Mouse (Mus musculus) embryonic facial prominence, embryonic 10.5 days (tissue): ENCODE data around the gene Sez6l2. TPM values are rescaled to one million over a fixed set of nuclear protein-coding genes. Genes with fewer than 3 reads are reported as not detected.
A peak's percentile ranks its signal among the peaks of the same experiment; 100 is the strongest.

ENCODE experiments used
- DNase-seq: peaks from one replicate; pipeline ENCODE4 v3.0.0-alpha.2; 2017; ENCODE audit warnings: low spot score
- H3K27ac ChIP-seq: fragments of 300-500 bp; sonication (generic); replicated peaks from 2 replicates; pipeline ENCODE4 v1.5.1; 2016; ENCODE audit warnings: mild to moderate bottlenecking
- H3K27me3 ChIP-seq: fragments of 300-500 bp; sonication (generic); replicated peaks from 2 replicates; pipeline ENCODE4 v1.6.1; 2016; ENCODE audit warnings: low read depth, mild to moderate bottlenecking; ENCODE audit not compliant: poor library complexity, severe bottlenecking
- H3K36me3 ChIP-seq: fragments of 300-500 bp; sonication (generic); replicated peaks from 2 replicates; pipeline ENCODE4 v1.6.1; 2016; ENCODE audit warnings: mild to moderate bottlenecking, moderate library complexity
- H3K4me1 ChIP-seq: fragments of 300-500 bp; sonication (generic); 2 replicates; pipeline ENCODE4 v1.6.1; 2016
- H3K4me3 ChIP-seq: fragments of 300-500 bp; sonication (generic); 2 replicates; pipeline ENCODE4 v1.5.1; 2016; ENCODE audit warnings: mild to moderate bottlenecking, moderate library complexity
- H3K9me3 ChIP-seq: fragments of 300-500 bp; sonication (generic); 2 replicates; pipeline ENCODE4 v1.6.1; 2016; ENCODE audit warnings: mild to moderate bottlenecking
- WGBS: fragments of 180-500 bp; shearing (Covaris S2); methylation state at CpG from one replicate; pipeline ENCODE4 v1.1.7; 2016; 5-methylcytosine and 5-hydroxymethylcytosine counted together
- polyA plus RNA-seq: library from polyadenylated mRNA; unstranded; fragments of >200 nt; fragmentation: Nextera tagmentation; extraction: Ambion mirVana; gene quantifications from 2 replicates; pipeline ENCODE4 v1.2.1, GENCODE M21; 2016

Sez6l2 gene
- polyA plus RNA-seq, 1 experiment from 2014 or later, result 0.77 TPM

DNA sequence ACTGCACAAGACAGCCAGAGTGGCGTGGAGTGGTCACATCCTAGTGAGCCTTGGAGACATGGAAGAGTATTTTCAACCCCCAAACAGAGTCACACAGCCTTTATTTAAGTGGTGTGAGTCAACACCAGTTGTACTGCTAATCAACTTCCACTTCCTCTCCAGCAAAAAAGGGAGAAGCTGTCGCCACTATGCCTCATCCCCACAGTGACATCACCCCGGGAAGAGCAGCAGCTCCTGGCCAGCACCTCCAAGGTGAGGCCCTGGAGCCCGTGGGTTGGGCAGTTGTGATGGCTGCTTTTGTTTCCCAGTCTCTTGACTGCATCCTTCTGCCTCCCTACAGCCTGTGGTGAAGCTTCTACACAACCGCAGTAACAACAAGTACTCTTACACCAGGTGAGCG is 9.2 kb upstream of the Sez6l2 start:
- Histone ChIP-seq H3K9me3 (peaks cover 4% of the 10 kb centered on the region; the same call in 1 of the 2 replicates), H3K27me3 (no peaks in the 10 kb centered on the region), H3K27ac (no peak overlapping the region), H3K36me3 (peaks cover 86% of the 10 kb centered on the region), H3K4me1 (peaks cover 13% of the 10 kb centered on the region; the same call in 1 of the 2 replicates), H3K4me3 (no peak overlapping the region)
- 50% methylated on average over 6 of the region's 6 CpGs for WGBS
- no peak for DNase-seq

DNA sequence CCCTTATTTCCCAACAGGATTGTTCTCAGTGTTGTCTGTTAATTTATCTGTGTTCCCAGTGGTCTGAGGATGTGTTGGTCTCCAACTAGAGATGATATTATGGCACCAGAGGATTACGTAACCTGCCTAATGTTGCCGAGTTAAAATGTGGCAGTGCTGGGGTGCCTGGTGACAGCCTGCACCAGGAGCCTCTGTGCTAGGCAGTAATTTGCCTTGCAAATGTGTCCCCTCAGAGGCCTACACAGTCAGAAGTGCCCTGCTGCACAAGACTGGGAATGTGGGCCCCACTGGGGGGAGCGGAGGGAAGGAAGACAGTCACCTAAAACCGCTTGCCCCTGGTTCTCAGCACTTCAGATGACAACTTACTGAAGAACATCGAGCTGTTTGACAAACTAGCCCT is 8.6 kb upstream of the Sez6l2 start:
- peaks cover 84% of the 10 kb centered on the region for H3K36me3 ChIP-seq
- peaks cover 13% of the 10 kb centered on the region; the same call in 1 of the 2 replicates for H3K4me1 ChIP-seq
- no peak for DNase-seq
- no peak overlapping the region for H3K27ac ChIP-seq
- H3K4me3 ChIP-seq, result no peak overlapping the region
- H3K27me3 ChIP-seq, result no peaks in the 10 kb centered on the region
- H3K9me3 ChIP-seq, result peaks cover 4% of the 10 kb centered on the region; the same call in 1 of the 2 replicates
- WGBS, result 76% methylated on average over 5 of the region's 5 CpGs

DNA sequence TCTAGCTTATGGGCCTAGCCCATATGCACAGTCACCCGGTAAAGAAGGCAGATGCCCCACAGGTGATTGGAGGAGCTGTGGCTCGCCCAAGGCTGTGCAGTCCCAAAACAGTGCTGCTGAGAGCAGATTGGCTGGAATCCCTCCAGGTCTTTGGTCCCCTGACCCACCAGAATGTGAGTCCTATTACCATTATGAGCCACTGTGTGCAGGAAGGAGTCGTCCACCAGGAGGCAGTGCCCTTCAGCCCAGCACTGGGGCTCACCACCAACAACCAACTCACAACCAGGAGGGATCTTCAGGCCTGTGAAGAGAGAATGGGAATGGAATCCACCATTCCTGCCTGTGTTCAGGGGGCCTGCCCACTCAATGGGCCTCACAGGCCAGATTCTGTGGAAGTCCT is 3.8 kb upstream of the Sez6l2 start:
- 36% methylated on average over 3 of the region's 3 CpGs for WGBS
- Histone ChIP-seq H3K4me3 (no peak overlapping the region), H3K36me3 (peaks cover 50% of the 10 kb centered on the region), H3K27ac (no peak overlapping the region), H3K4me1 (peaks cover 32% of the 10 kb centered on the region), H3K9me3 (no peaks in the 10 kb centered on the region), H3K27me3 (peaks cover 37% of the 10 kb centered on the region)
- DNase-seq, result peak; percentile 29

DNA sequence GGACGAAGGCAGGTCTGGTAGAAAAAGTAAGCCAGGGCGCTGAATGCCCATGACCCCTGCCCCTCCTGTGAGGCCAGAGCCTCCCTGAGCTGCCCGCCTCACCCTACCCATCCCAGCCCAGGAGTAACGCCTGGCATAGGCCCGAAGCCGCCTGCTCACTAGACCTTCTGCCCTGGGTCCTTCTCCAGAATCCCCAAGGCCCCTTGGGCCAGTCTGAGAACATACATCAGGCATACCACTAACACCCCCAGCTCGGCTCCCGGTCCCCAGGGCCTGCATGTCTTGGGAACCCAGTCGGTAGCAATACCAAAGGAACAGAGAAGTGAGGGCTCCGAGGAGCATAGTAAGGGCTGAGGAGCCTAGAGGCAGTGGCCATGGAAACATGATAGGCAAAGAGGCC is 1.7 kb upstream of the Sez6l2 start:
- WGBS, result 79% methylated on average over 10 of the region's 10 CpGs
- peaks cover 58% of the 10 kb centered on the region for H3K27me3 ChIP-seq
- peaks cover 35% of the 10 kb centered on the region for H3K4me1 ChIP-seq
- no peak overlapping the region; the same call in none of the 2 replicates for H3K4me3 ChIP-seq
- peaks cover 30% of the 10 kb centered on the region for H3K36me3 ChIP-seq
- no peaks in the 10 kb centered on the region for H3K9me3 ChIP-seq
- no peak for DNase-seq
- no peak overlapping the region for H3K27ac ChIP-seq

DNA sequence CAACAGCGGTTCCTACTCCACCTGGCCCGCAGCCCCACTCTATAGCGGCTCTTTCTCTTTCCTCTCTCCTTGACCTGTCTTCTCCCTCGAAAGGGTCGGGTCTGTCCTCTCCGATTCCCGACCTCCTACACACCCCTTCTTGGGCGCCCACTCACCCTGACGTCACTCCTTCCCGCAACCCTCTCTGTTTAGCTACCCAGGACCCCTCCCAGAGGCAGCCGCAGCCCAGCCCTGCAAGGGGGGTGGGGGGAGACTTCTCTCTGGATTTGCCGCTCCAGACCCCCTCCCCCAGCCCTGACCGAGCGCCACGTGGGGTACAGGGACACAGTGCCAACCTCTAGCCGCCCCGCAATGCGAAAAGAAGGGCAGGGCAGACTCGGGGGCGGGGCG is 965 bp upstream of the Sez6l2 start, which contains the start of gene Asphd1:
Gene Asphd1 (minus strand): TSS at position 180 of the 390 bp plus-strand sequence.
- under 1% methylated on average over 21 of the region's 21 CpGs for WGBS
- H3K36me3 ChIP-seq, result peaks cover 24% of the 10 kb centered on the region
- peak within 1 kb of the TSS; percentile 67 for H3K4me3 ChIP-seq
- H3K9me3 ChIP-seq, result no peaks in the 10 kb centered on the region
- H3K27me3 ChIP-seq, result peaks cover 60% of the 10 kb centered on the region
- peaks cover 35% of the 10 kb centered on the region for H3K4me1 ChIP-seq
- no peak for DNase-seq
- peak within 1 kb of the TSS; percentile 66 for H3K27ac ChIP-seq

DNA sequence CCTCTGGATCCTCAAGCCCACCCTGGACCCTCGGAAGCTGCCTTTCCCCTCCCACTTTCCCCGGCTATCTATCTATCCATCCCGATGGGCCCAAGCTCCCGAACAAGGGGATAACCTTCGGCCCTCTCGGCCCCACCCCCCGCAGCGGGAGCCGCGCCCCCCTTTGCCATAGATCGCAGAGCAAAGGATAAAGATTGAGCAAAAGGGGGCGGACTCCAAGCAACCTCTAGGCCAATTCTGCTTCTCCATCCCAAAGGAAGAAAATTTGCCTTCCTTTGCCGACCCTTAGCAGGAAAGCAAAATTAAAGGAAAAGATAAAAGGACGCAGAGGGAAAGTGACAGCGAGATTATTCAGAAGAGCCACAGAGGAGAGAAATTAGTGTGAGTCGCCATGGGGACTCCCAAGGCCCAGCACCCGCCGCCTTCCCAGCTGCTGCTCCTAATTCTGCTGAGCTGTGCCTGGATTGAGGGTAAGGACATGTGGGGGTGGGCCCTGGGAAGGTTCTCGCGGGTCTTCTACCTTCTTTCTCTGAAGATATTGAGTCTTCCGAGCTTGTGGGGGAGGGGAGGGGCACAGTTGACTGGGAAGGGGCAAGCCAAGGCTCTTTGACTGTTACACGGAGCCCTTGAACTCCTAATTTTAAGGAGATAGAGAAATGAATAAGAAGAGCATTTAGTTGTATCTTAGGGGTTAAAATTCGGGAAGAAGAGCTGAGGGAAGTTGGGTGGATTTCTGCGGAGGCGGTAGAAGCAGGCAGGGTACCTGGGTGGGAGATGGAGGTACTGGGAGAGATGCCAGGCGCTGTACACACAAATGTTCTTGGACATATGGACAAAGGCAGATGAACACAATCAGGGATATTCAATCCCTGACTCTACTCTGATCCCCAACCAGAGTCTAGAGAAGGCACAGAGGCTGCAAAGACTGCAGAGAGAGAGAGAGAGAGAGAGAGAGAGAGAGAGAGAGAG is 568 bp downstream of the Sez6l2 start:
- H3K9me3 ChIP-seq, result no peaks in the 10 kb centered on the region
- DNase-seq, result no peak
- no peak overlapping the region for H3K27ac ChIP-seq
- H3K4me3 ChIP-seq, result peak overlapping the region; percentile 67
- WGBS, result 5% methylated on average over 26 of the region's 26 CpGs
- peaks cover 35% of the 10 kb centered on the region for H3K4me1 ChIP-seq
- H3K36me3 ChIP-seq, result peaks cover 11% of the 10 kb centered on the region
- peaks cover 60% of the 10 kb centered on the region for H3K27me3 ChIP-seq

DNA sequence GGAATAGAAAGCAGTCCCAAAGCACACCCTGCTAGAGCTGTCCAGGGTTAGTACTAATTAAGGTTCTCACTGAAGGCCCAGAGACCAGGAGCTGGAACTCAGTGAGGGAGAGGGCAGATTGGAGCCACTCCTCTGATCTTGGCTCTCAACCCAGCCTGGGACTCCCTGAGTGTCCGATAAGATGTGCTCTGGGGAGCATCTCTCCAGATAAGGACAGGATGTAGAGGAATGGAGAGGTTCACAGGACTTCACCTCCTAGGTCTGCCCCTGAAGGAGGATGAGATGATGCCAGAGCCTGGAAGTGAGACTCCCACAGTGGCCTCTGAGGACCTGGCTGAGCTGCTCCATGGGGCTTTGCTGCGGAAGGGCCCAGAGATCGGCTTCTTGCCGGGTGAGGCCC is 1.4 kb downstream of the Sez6l2 start:
- no peaks in the 10 kb centered on the region for H3K9me3 ChIP-seq
- 20% methylated on average over 4 of the region's 4 CpGs for WGBS
- peak overlapping the region; percentile 67; the same call in 1 of the 2 replicates for H3K4me3 ChIP-seq
- DNase-seq, result no peak
- H3K27ac ChIP-seq, result no peak overlapping the region
- H3K4me1 ChIP-seq, result peaks cover 35% of the 10 kb centered on the region
- 0 out of 2 replicates have a peak, but pooled peaks cover 5% of the 10 kb centered on the region for H3K36me3 ChIP-seq
- peaks cover 60% of the 10 kb centered on the region for H3K27me3 ChIP-seq

DNA sequence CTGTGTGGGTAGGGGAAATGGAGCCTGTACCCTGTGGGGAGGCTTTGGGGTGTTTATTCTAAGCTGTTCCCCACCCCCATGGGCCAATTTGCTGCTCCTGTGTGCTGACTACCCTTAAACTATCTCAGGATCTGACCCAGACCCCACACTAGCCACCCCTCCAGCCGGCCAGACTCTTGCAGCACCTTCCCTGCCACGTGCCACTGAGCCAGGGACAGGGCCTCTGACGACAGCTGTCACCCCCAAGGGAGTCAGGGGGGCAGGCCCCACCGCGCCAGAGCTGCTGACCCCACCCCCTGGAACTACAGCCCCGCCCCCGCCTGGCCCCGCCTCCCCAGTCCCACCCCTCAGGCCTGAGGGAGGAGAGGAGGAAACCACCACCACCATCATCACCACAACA is 2.3 kb downstream of the Sez6l2 start:
- WGBS, result under 1% methylated on average over 8 of the region's 8 CpGs
- Histone ChIP-seq H3K27me3 (peaks cover 60% of the 10 kb centered on the region), H3K4me1 (peaks cover 35% of the 10 kb centered on the region), H3K27ac (no peak overlapping the region), H3K4me3 (no peak overlapping the region), H3K9me3 (no peaks in the 10 kb centered on the region), H3K36me3 (no peaks in the 10 kb centered on the region)
- no peak for DNase-seq

DNA sequence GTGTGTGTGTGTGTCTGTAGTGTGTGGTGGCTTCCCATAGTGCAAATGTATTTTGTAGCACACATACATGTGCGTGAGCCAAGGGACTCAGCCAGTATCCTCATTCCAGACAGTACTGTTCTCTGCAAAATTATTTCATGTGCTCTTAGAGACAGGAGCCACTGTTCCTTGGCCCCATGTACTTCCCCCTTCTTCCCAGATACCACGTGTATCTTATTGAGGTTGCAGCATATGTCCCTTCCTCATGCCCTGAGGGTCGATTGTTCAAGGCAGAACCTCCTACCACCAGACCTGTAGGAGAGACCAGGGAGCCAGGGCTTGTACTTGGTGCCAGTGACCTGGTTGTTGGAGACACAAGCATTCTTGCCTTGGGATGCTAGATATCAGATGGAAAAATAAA is 4.8 kb downstream of the Sez6l2 start:
- Histone ChIP-seq H3K27me3 (peaks cover 37% of the 10 kb centered on the region), H3K4me3 (no peak overlapping the region)
- WGBS, result 67% methylated on average over 3 of the region's 3 CpGs

DNA sequence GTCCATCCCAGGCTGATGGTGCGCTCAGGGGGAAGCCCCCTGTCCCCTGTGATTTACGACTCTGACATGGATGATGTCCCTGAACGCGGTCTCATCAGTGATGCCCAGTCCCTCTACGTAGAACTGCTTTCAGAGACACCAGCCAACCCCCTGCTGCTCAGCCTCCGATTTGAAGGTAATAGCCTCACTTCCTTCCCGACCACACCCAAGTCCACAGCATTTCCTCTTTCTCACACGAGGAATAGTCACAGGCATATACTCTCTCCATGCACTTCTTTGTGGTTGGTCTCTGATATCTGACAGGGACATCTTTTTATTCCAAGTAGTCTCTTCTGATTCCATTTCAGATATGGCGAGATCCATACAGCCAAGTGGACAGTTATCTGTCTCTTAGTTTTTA is 9.4 kb downstream of the Sez6l2 start:
- no peak for DNase-seq
- Histone ChIP-seq H3K27ac (no peak overlapping the region), H3K4me3 (no peak overlapping the region), H3K36me3 (no peaks in the 10 kb centered on the region), H3K27me3 (peaks cover 36% of the 10 kb centered on the region), H3K9me3 (no peaks in the 10 kb centered on the region), H3K4me1 (peaks cover 7% of the 10 kb centered on the region)
- WGBS, result 78% methylated on average over 9 of the region's 9 CpGs

More for the DNA sequence above, 4.8 kb downstream of the Sez6l2 start:
- H3K36me3 ChIP-seq, result no peaks in the 10 kb centered on the region
- DNase-seq, result no peak
- no peak overlapping the region for H3K27ac ChIP-seq
- H3K4me1 ChIP-seq, result peaks cover 19% of the 10 kb centered on the region
- no peaks in the 10 kb centered on the region for H3K9me3 ChIP-seq

DNA sequence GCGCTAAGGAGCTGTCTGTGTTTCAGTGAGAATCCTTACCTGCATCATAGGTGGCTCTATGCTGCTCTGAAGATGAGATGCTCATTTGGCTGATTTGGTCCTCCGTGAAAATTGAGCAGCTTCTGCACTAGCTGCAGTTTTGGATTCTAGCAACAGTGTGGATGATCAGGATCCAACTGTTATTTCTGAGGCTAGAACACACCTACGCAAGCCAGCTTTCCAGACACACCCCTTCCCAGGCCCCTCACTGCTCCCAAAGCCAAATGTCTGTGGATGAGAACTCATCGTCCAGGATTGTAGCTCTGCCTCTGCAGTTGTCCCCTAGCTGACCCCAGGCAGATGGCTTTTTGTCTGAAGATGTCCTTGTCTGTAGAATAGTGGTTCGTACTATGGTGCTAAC is 10.7 kb downstream of the Sez6l2 start:
- peaks cover 7% of the 10 kb centered on the region for H3K4me1 ChIP-seq
- peaks cover 36% of the 10 kb centered on the region for H3K27me3 ChIP-seq
- WGBS, result 89% methylated on average over 5 of the region's 5 CpGs
- DNase-seq, result no peak
- no peaks in the 10 kb centered on the region for H3K9me3 ChIP-seq
- H3K36me3 ChIP-seq, result no peaks in the 10 kb centered on the region
- H3K27ac ChIP-seq, result no peak overlapping the region
- H3K4me3 ChIP-seq, result no peak overlapping the region

DNA sequence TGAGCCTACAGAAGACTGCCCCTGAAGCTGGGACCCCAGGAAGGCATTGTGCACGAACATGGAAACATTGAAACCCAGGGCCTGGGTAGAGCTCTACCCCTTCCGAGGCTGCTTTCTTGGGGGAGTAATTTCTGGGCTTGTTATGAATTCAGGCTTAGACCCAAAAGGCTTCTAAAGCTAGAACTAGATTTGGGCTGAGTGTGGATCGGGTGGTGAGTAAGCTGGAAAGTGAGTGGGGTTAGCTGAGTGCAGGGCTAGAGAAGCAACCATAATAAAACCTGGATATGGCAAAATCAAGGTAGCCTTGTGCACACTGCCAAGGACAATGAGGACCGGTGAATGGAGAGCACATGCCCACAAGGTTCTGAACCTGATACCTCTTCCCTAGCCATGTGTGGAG is 11.6 kb downstream of the Sez6l2 start:
- Histone ChIP-seq H3K27me3 (peaks cover 36% of the 10 kb centered on the region), H3K9me3 (no peaks in the 10 kb centered on the region), H3K27ac (no peak overlapping the region), H3K36me3 (no peaks in the 10 kb centered on the region), H3K4me3 (no peak overlapping the region), H3K4me1 (peaks cover 7% of the 10 kb centered on the region)
- no peak for DNase-seq
- 83% methylated on average over 4 of the region's 4 CpGs for WGBS
